Mouse (Mus musculus): Measurements from ENCODE around the gene Fars2. TPM values are rescaled to one million over a fixed set of nuclear protein-coding genes. Genes with fewer than 3 reads are reported as not detected.
A peak's percentile ranks its signal among the peaks of the same experiment; 100 is the strongest.

Gene Fars2
- polyA plus RNA-seq, 1 experiment from 2014 or later, result 31.7 TPM

GRCm38 (mm10) chr13:36726951-36727778 lies 610.0 kb downstream of the Fars2 start:
- ATAC-seq (replicated peaks; ENCODE audit: low FRiP score) (peak; percentile 53), DNase-seq (ENCODE audit: low spot score) (peak; percentile 83)
- Histone ChIP-seq H3K4me2 (ENCODE audit: low read depth, low read length, severe bottlenecking) (peak overlapping the region; percentile 73), H3K27ac (ENCODE audit: low read depth, low read length) (peak overlapping the region; percentile 80), H3K9ac (ENCODE audit: low read length) (peak overlapping the region; percentile 66), H3K36me3 (ENCODE audit: control insufficient read depth, insufficient read depth, low read length) (no peaks in the 10 kb centered on the region), H3K4me1 (replicated peaks; ENCODE audit: control insufficient read depth, insufficient read depth, low read length) (peaks cover 23% of the 10 kb centered on the region), H3K9me3 (ENCODE audit: control insufficient read depth, low read length) (no peaks in the 10 kb centered on the region), H3K27me3 (ENCODE audit: control insufficient read depth, insufficient read depth, low read length) (peaks cover 84% of the 10 kb centered on the region), H3K4me3 (ENCODE audit: low read depth, low read length) (peak overlapping the region; percentile 33)
- 1% methylated on average over 34 of the region's 34 CpGs for WGBS

GRCm38 (mm10) chr13:36727779-36728470 lies 610.7 kb downstream of the Fars2 start:
- peak overlapping the region; percentile 80 for H3K27ac ChIP-seq (ENCODE audit: low read depth, low read length)
- ATAC-seq (replicated peaks; ENCODE audit: low FRiP score), result 0 out of 2 replicates have a peak, but pooled peaks have one; percentile 2
- H3K9ac ChIP-seq (ENCODE audit: low read length), result peak overlapping the region; percentile 66; the same call in 1 of the 2 replicates
- H3K4me2 ChIP-seq (ENCODE audit: low read depth, low read length, severe bottlenecking), result peak overlapping the region; percentile 73
- H3K4me3 ChIP-seq (ENCODE audit: low read depth, low read length), result peak overlapping the region; percentile 33
- H3K36me3 ChIP-seq (ENCODE audit: control insufficient read depth, insufficient read depth, low read length), result no peaks in the 10 kb centered on the region
- DNase-seq (ENCODE audit: low spot score), result peak; percentile 69
- under 1% methylated on average over 23 of the region's 23 CpGs for WGBS
- peaks cover 80% of the 10 kb centered on the region for H3K27me3 ChIP-seq (ENCODE audit: control insufficient read depth, insufficient read depth, low read length)
- H3K4me1 ChIP-seq (replicated peaks; ENCODE audit: control insufficient read depth, insufficient read depth, low read length), result peaks cover 25% of the 10 kb centered on the region
- no peaks in the 10 kb centered on the region for H3K9me3 ChIP-seq (ENCODE audit: control insufficient read depth, low read length)

GRCm38 (mm10) chr13:36728509-36728908 lies 611.3 kb downstream of the Fars2 start:
- H3K4me1 ChIP-seq (replicated peaks; ENCODE audit: control insufficient read depth, insufficient read depth, low read length), result peaks cover 25% of the 10 kb centered on the region
- no peaks in the 10 kb centered on the region for H3K9me3 ChIP-seq (ENCODE audit: control insufficient read depth, low read length)
- H3K9ac ChIP-seq (ENCODE audit: low read length), result no peak overlapping the region
- no peak for ATAC-seq (replicated peaks; ENCODE audit: low FRiP score)
- H3K27ac ChIP-seq (ENCODE audit: low read depth, low read length), result peak overlapping the region; percentile 39
- 9% methylated on average over 5 of the region's 5 CpGs for WGBS
- peak overlapping the region; percentile 33; the same call in 1 of the 2 replicates for H3K4me3 ChIP-seq (ENCODE audit: low read depth, low read length)
- no peak for DNase-seq (ENCODE audit: low spot score)
- H3K27me3 ChIP-seq (ENCODE audit: control insufficient read depth, insufficient read depth, low read length), result peaks cover 75% of the 10 kb centered on the region
- H3K4me2 ChIP-seq (ENCODE audit: low read depth, low read length, severe bottlenecking), result peak overlapping the region; percentile 73; the same call in 1 of the 2 replicates
- no peaks in the 10 kb centered on the region for H3K36me3 ChIP-seq (ENCODE audit: control insufficient read depth, insufficient read depth, low read length)

GRCm38 (mm10) chr13:36729731-36730340 lies 612.6 kb downstream of the Fars2 start:
- WGBS, result 2% methylated on average over 13 of the region's 13 CpGs
- Histone ChIP-seq H3K27ac (ENCODE audit: low read depth, low read length) (peak overlapping the region; percentile 59), H3K27me3 (ENCODE audit: control insufficient read depth, insufficient read depth, low read length) (peaks cover 76% of the 10 kb centered on the region), H3K4me1 (replicated peaks; ENCODE audit: control insufficient read depth, insufficient read depth, low read length) (peaks cover 30% of the 10 kb centered on the region), H3K9me3 (ENCODE audit: control insufficient read depth, low read length) (no peaks in the 10 kb centered on the region), H3K36me3 (ENCODE audit: control insufficient read depth, insufficient read depth, low read length) (no peaks in the 10 kb centered on the region), H3K9ac (ENCODE audit: low read length) (peak overlapping the region; percentile 48), H3K4me2 (ENCODE audit: low read depth, low read length, severe bottlenecking) (peak overlapping the region; percentile 46), H3K4me3 (ENCODE audit: low read depth, low read length) (peak overlapping the region; percentile 21)
- ATAC-seq (replicated peaks; ENCODE audit: low FRiP score) (no peak), DNase-seq (ENCODE audit: low spot score) (no peak)

- Histone ChIP-seq H3K9me3 (ENCODE audit: control insufficient read depth, low read length) (no peaks in the 10 kb centered on the region), H3K27me3 (ENCODE audit: control insufficient read depth, insufficient read depth, low read length) (peaks cover 76% of the 10 kb centered on the region), H3K36me3 (ENCODE audit: control insufficient read depth, insufficient read depth, low read length) (no peaks in the 10 kb centered on the region), H3K4me1 (replicated peaks; ENCODE audit: control insufficient read depth, insufficient read depth, low read length) (peaks cover 28% of the 10 kb centered on the region), H3K27ac (ENCODE audit: low read depth, low read length) (peak overlapping the region; percentile 59), H3K4me2 (ENCODE audit: low read depth, low read length, severe bottlenecking) (peak overlapping the region; percentile 46), H3K9ac (ENCODE audit: low read length) (peak overlapping the region; percentile 48), H3K4me3 (ENCODE audit: low read depth, low read length) (peak overlapping the region; percentile 21)
- WGBS, result 3% methylated on average over 14 of the region's 14 CpGs
- DNase-seq (ENCODE audit: low spot score) (no peak), ATAC-seq (replicated peaks; ENCODE audit: low FRiP score) (no peak)
Measured at GRCm38 (mm10) chr13:36730341-36730761, 613.1 kb downstream of the Fars2 start.

- Histone ChIP-seq H3K9ac (ENCODE audit: low read length) (peak overlapping the region; percentile 47), H3K4me2 (ENCODE audit: low read depth, low read length, severe bottlenecking) (peak overlapping the region; percentile 45), H3K36me3 (ENCODE audit: control insufficient read depth, insufficient read depth, low read length) (no peaks in the 10 kb centered on the region), H3K4me3 (ENCODE audit: low read depth, low read length) (peak overlapping the region; percentile 37), H3K27me3 (ENCODE audit: control insufficient read depth, insufficient read depth, low read length) (peaks cover 71% of the 10 kb centered on the region), H3K4me1 (replicated peaks; ENCODE audit: control insufficient read depth, insufficient read depth, low read length) (peaks cover 25% of the 10 kb centered on the region), H3K9me3 (ENCODE audit: control insufficient read depth, low read length) (no peaks in the 10 kb centered on the region), H3K27ac (ENCODE audit: low read depth, low read length) (peak overlapping the region; percentile 75)
- WGBS, result 1% methylated on average over 34 of the region's 34 CpGs
- peak; percentile 61 for DNase-seq (ENCODE audit: low spot score)
- ATAC-seq (replicated peaks; ENCODE audit: low FRiP score), result no peak
Measured at GRCm38 (mm10) chr13:36731016-36731930, 614.1 kb downstream of the Fars2 start.

GRCm38 (mm10) chr13:36731931-36732461 lies 614.8 kb downstream of the Fars2 start:
- DNase-seq (ENCODE audit: low spot score), result peak; percentile 68
- Histone ChIP-seq H3K27me3 (ENCODE audit: control insufficient read depth, insufficient read depth, low read length) (peaks cover 64% of the 10 kb centered on the region), H3K9me3 (ENCODE audit: control insufficient read depth, low read length) (no peaks in the 10 kb centered on the region), H3K4me1 (replicated peaks; ENCODE audit: control insufficient read depth, insufficient read depth, low read length) (peaks cover 19% of the 10 kb centered on the region), H3K4me2 (ENCODE audit: low read depth, low read length, severe bottlenecking) (peak overlapping the region; percentile 45), H3K4me3 (ENCODE audit: low read depth, low read length) (peak overlapping the region; percentile 37), H3K27ac (ENCODE audit: low read depth, low read length) (peak overlapping the region; percentile 75), H3K9ac (ENCODE audit: low read length) (peak overlapping the region; percentile 47), H3K36me3 (ENCODE audit: control insufficient read depth, insufficient read depth, low read length) (no peaks in the 10 kb centered on the region)
- no peak for ATAC-seq (replicated peaks; ENCODE audit: low FRiP score)
- WGBS, result under 1% methylated on average over 23 of the region's 23 CpGs
